Mouse (Mus musculus) ES-E14 (cell line): ENCODE data around the gene Tmem183a. TPM values are rescaled to one million over a fixed set of nuclear protein-coding genes. Genes with fewer than 3 reads are reported as not detected.
A peak's percentile ranks its signal among the peaks of the same experiment; 100 is the strongest.

Experiments
- DNase-seq: peaks from one replicate; pipeline ENCODE4 v3.0.0-alpha.2; 2013; ENCODE audit warnings: low read depth, low spot score
- H3K27ac ChIP-seq: 2 replicates; pipeline ENCODE4 v1.5.1; 2012; ENCODE audit warnings: low read depth, mild to moderate bottlenecking, low read length, moderate library complexity, mixed read lengths; ENCODE audit not compliant: poor library complexity, insufficient read depth, severe bottlenecking
- H3K36me3 ChIP-seq: 2 replicates; pipeline ENCODE4 v1.6.1; 2012; ENCODE audit warnings: mild to moderate bottlenecking, low read length, moderate library complexity, mixed read lengths; ENCODE audit not compliant: control insufficient read depth, poor library complexity, insufficient read depth, severe bottlenecking
- H3K4me1 ChIP-seq, 2 experiments: fragments of 150-350 bp in 1 of 2; sonication (generic) in 1 of 2; 2 replicates each; pipeline ENCODE4 v1.6.1; 2012; ENCODE audit warnings: low read length in 2 of 2, mild to moderate bottlenecking in 1 of 2, mixed read lengths in 1 of 2; ENCODE audit not compliant: control insufficient read depth in 2 of 2, insufficient read depth in 2 of 2, poor library complexity in 1 of 2
- H3K4me3 ChIP-seq, 2 experiments: fragments of 150-350 bp in 1 of 2; sonication (generic) in 1 of 2; 2 replicates each; pipeline ENCODE4 v1.5.1; 2012; ENCODE audit warnings: low read length in 2 of 2, low read depth in 1 of 2, mild to moderate bottlenecking in 1 of 2, mixed read lengths in 1 of 2; ENCODE audit not compliant: insufficient read depth in 1 of 2, poor library complexity in 1 of 2, severe bottlenecking in 1 of 2
- H3K9ac ChIP-seq: 2 replicates; pipeline ENCODE4 v1.6.1; 2012; ENCODE audit warnings: low read depth, mild to moderate bottlenecking, low read length, mixed read lengths; ENCODE audit not compliant: poor library complexity, insufficient read depth, severe bottlenecking
- H3K9me3 ChIP-seq: fragments of 150-350 bp; sonication (generic); 2 replicates; pipeline ENCODE4 v1.6.1; 2012; ENCODE audit warnings: low read depth, mild to moderate bottlenecking, low read length; ENCODE audit not compliant: control insufficient read depth, insufficient read depth
- CHD2 ChIP-seq: IDR thresholded peaks from 2 replicates; pipeline ENCODE4 v1.6.1; 2014; ENCODE audit warnings: mild to moderate bottlenecking, low read depth, low read length, inconsistent platforms
- HCFC1 ChIP-seq: IDR thresholded peaks from 2 replicates; pipeline ENCODE4 v1.6.1; 2012; ENCODE audit warnings: low read length, inconsistent platforms, borderline replicate concordance; ENCODE audit not compliant: insufficient read depth
- MAFK ChIP-seq: IDR thresholded peaks from 2 replicates; pipeline ENCODE4 v1.6.1; 2014; ENCODE audit warnings: mild to moderate bottlenecking, low read depth, low read length, inconsistent platforms; ENCODE audit not compliant: insufficient read depth
- ZC3H11A ChIP-seq: IDR thresholded peaks from 2 replicates; pipeline ENCODE4 v1.6.1; 2012; ENCODE audit warnings: low read depth, mild to moderate bottlenecking, inconsistent platforms, low read length, borderline replicate concordance
- ZNF384 ChIP-seq: IDR thresholded peaks from 2 replicates; pipeline ENCODE4 v1.6.1; 2012; ENCODE audit warnings: low read depth, low read length, inconsistent platforms
- in situ Hi-C, 2 experiments: fragments of 600-800 bp; cut with MboI; formaldehyde crosslinking; loops; one replicate each; pipeline ENCODE4 v1.15.1; 2025; ENCODE audit warnings: low sequenced_read_pairs in 2 of 2, inconsistent platforms in 1 of 2; ENCODE audit not compliant: unreplicated experiment in 2 of 2
- total RNA-seq: library from RNA; depleted of rRNA; stranded (reverse); fragments of 300-350 nt; gene quantifications from 2 replicates; pipeline ENCODE4 v1.2.3, GENCODE M21; 2012

Tmem183a gene
- total RNA-seq, 1 experiment: 100 TPM

- no peak for TF ChIP-seq ZC3H11A
- TF ChIP-seq ZNF384: no peak
- no peak for TF ChIP-seq HCFC1
- no peak for TF ChIP-seq MAFK
- TF ChIP-seq CHD2: no peak
- in situ Hi-C loops: no loop called here
- Histone ChIP-seq H3K9me3 (no peaks in the 10 kb centered on the region), H3K36me3 (no peaks in the 10 kb centered on the region; the same call in 1 of the 2 replicates), H3K27ac (no peak overlapping the region), H3K9ac (peak overlapping the region; percentile 12; the same call in 1 of the 2 replicates), H3K4me1 (peaks cover 0 to 7% of the 10 kb centered on the region in 2 experiments; a peak in 1 of 4 replicates), H3K4me3 (peak overlapping the region in 1 of 2 experiments; percentile 32; a peak in 1 of 4 replicates)
- no peak for DNase-seq
Measured at GRCm38 (mm10) chr1:134339757-134340619, 21.8 kb downstream of the Tmem183a start.

GRCm38 (mm10) chr1:134339162-134339561 lies 22.6 kb downstream of the Tmem183a start:
- TF ChIP-seq HCFC1 (no peak), ZNF384 (no peak), CHD2 (no peak), ZC3H11A (no peak), MAFK (no peak)
- Histone ChIP-seq H3K9ac (no peak overlapping the region), H3K9me3 (no peaks in the 10 kb centered on the region), H3K27ac (no peak overlapping the region), H3K4me3 (no peak overlapping the region), H3K36me3 (no peaks in the 10 kb centered on the region; the same call in 1 of the 2 replicates), H3K4me1 (peaks cover 0 to 7% of the 10 kb centered on the region in 2 experiments; a peak in 1 of 4 replicates)
- in situ Hi-C loops: no loop called here
- no peak for DNase-seq

- H3K36me3 ChIP-seq: no peaks in the 10 kb centered on the region; the same call in 1 of the 2 replicates
- no peak overlapping the region for H3K9ac ChIP-seq
- DNase-seq: no peak
- no peak overlapping the region for H3K27ac ChIP-seq
- H3K9me3 ChIP-seq: no peaks in the 10 kb centered on the region
- peaks cover 0 to 6% of the 10 kb centered on the region in 2 experiments; a peak in 1 of 4 replicates for H3K4me1 ChIP-seq
- TF ChIP-seq ZC3H11A (no peak), ZNF384 (no peak), MAFK (no peak), CHD2 (no peak), HCFC1 (no peak)
- H3K4me3 ChIP-seq: no peak overlapping the region
- in situ Hi-C loops: no loop called here
Measured at GRCm38 (mm10) chr1:134336958-134337710, 24.6 kb downstream of the Tmem183a start.

GRCm38 (mm10) chr1:134335924-134336810 lies 25.6 kb downstream of the Tmem183a start:
- DNase-seq: no peak
- no peak overlapping the region for H3K27ac ChIP-seq
- H3K4me3 ChIP-seq: no peak overlapping the region
- H3K4me1 ChIP-seq: peaks cover 0 to 6% of the 10 kb centered on the region in 2 experiments; a peak in 1 of 4 replicates
- H3K36me3 ChIP-seq: no peaks in the 10 kb centered on the region; the same call in 1 of the 2 replicates
- H3K9me3 ChIP-seq: no peaks in the 10 kb centered on the region
- TF ChIP-seq CHD2 (no peak), MAFK (no peak), ZC3H11A (no peak), HCFC1 (no peak), ZNF384 (no peak)
- in situ Hi-C loops: no loop called here
- no peak overlapping the region for H3K9ac ChIP-seq
